10 mouse cellular contexts compared by ENCODE assay signal in the genomic region with DNA sequence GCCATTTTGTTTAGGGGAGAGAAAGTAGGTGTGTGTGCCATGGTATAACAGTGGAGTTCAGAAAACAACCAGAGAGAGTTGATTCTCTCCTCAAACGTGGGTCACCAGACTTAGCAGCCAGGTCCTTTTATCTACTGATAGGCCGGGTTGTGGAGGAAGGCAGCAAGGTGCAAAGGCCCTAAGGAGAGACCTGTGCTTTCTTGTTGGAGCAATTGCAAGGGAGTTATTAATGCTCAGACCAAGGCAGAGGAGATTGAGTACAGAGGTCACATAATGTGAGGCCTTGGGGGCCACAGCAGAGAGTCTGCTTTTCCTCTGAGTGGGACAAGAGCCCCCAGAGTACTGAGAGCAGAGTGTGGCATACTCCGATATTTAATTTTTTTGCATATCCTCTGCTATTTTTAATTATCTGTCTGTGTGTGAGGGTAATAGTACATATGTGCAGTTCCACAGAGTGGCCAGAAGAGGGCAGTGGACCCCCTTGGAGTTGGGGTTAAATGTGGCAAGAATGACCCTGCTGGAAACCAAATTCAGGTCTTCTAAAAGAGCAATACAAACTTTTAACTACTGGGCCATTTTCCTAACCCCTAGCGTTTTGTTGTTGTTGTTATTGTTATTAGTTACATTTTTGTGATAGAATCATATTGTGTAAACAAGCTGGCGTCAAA. TPM values are rescaled to one million over a fixed set of nuclear protein-coding genes. Genes with fewer than 3 reads are reported as not detected.
DNase-seq lines count a peak whose midpoint lies in the region; TF ChIP-seq lines count a peak whose summit lies in the region.
"Had no signal": no experiment of that assay in that cellular context is flagged by ENCODE, and none has a peak within 500 bp of the region (broad histone marks: within the 10 kb centered on the region; RNA-seq: fewer than 3 reads in every experiment).

No protein-coding gene starts in this region.

- TF ChIP-seq CTCF in heart, adult 2 months (IDR thresholded peaks at IDR 0.05): peak; percentile 66
- no peak for TF ChIP-seq CTCF in thymus, adult 2 months (IDR thresholded peaks at IDR 0.05; ENCODE audit: borderline replicate concordance, control insufficient read depth, extremely low read depth, insufficient read depth, low read length, poor library complexity)

- H3K27me3 ChIP-seq in heart, adult 2 months (ENCODE audit: control insufficient read depth, insufficient read depth, low read length): no peaks in the 10 kb centered on the region
- no peaks in the 10 kb centered on the region for H3K27me3 ChIP-seq in thymus, adult 2 months (ENCODE audit: control insufficient read depth, insufficient read depth, low read length)

- no peak for TF ChIP-seq EP300 in heart, adult 2 months (IDR thresholded peaks at IDR 0.05; ENCODE audit: insufficient read depth, low read depth, low read length)

- no peak for DNase-seq in heart, adult 2 months
- DNase-seq in heart, postnatal 14 days: no peak
- DNase-seq in thymus, adult 2 months: peak; percentile 14
- DNase-seq in thymus, postnatal 36 days: no peak
- DNase-seq in induced T-regulatory cell, adult 2 months (ENCODE audit: low read depth): peak; percentile 54
- DNase-seq in thymus, postnatal 4 days: peak; percentile 43
- no peak for DNase-seq in urinary bladder, postnatal 36 days (ENCODE audit: low spot score in 2 of 2)
- no peak for DNase-seq in kidney, adult 8-10 months
- DNase-seq: cerebellum, adult 11-12 months had no signal

- H3K79me2 ChIP-seq in heart, adult 2 months (replicated peaks; ENCODE audit: control insufficient read depth, insufficient read depth, low read length): no peaks in the 10 kb centered on the region

- H3K36me3 ChIP-seq in heart, adult 2 months (ENCODE audit: control insufficient read depth, insufficient read depth, low read length): no peaks in the 10 kb centered on the region
- H3K36me3 ChIP-seq in thymus, adult 2 months (ENCODE audit: control insufficient read depth, insufficient read depth, low read length): no peaks in the 10 kb centered on the region
- H3K36me3 ChIP-seq: heart, embryonic 10.5 days had no signal

- H3K27ac ChIP-seq in heart, adult 2 months: no peak overlapping the region
- no peak overlapping the region for H3K27ac ChIP-seq in thymus, adult 2 months (ENCODE audit: control insufficient read depth, insufficient read depth, low read length)
- H3K27ac ChIP-seq: heart, embryonic 10.5 days had no signal

- no peak for TF ChIP-seq POLR2A in heart, adult 2 months (IDR thresholded peaks at IDR 0.05; ENCODE audit: insufficient read depth, low read depth, low read length)
- no peak for TF ChIP-seq POLR2A in thymus, adult 2 months (IDR thresholded peaks at IDR 0.05; ENCODE audit: control insufficient read depth, extremely low read depth, insufficient read depth, low read length, poor library complexity)

- H3K9ac ChIP-seq in heart, adult 2 months (ENCODE audit: low read depth, low read length): no peak overlapping the region

- H3K4me1 ChIP-seq in heart, adult 2 months (ENCODE audit: control insufficient read depth, insufficient read depth, low read length): no peaks in the 10 kb centered on the region
- H3K4me1 ChIP-seq in thymus, adult 2 months (replicated peaks; ENCODE audit: control insufficient read depth, insufficient read depth, low read length): no peaks in the 10 kb centered on the region

- no peak overlapping the region for H3K4me3 ChIP-seq in heart, adult 2 months
- no peak overlapping the region for H3K4me3 ChIP-seq in thymus, adult 2 months (ENCODE audit: control insufficient read depth, insufficient read depth, low read length)
- H3K4me3 ChIP-seq: heart, embryonic 10.5 days had no signal

- WGBS in heart, adult 2 months: 76% methylated on average over 5 of the region's 5 CpGs
- 88% methylated on average over 5 of the region's 5 CpGs for WGBS in thymus, adult 2 months

- intact Hi-C loops in heart, adult 2 months (cut with DNase I): no loop called here
- intact Hi-C loops in heart, postnatal 14 days (cut with DNase I): no loop called here

RNA-seq across cellular contexts. Expression of gene Tm9sf3, which starts 27.3 kb away (rescaled TPM):
- 10 to 100 TPM; 69.7 to 72.7 TPM for total RNA-seq in heart, adult 2 months (2021)
- 27.7 and 62.3 TPM in 2 replicates for polyA plus RNA-seq in heart, adult 2 months (2012; rRNA removed)
- 10 to 100 TPM; 88.2 to 90.8 TPM for total RNA-seq in heart, postnatal 14 days (2021)
- 56.9 and 59.7 TPM in 2 replicates for polyA plus RNA-seq in thymus, adult 2 months (2012; rRNA removed)

Comparison
In these comparisons a context has a peak if more than half of its experiments do, and no peak if none do; other contexts are left out.
1. DNase-seq: peak in thymus, adult 2 months (single experiment), induced T-regulatory cell, adult 2 months (single experiment) and thymus, postnatal 4 days (single experiment); none in heart, adult 2 months (0 of 2), heart, postnatal 14 days (0 of 2), thymus, postnatal 36 days (0 of 2), urinary bladder, postnatal 36 days (0 of 2) and kidney, adult 8-10 months (0 of 2).